Mouse (Mus musculus): ENCODE measurements around the gene Tsku. TPM values are rescaled to one million over a fixed set of nuclear protein-coding genes. Genes with fewer than 3 reads are reported as not detected.

The Tsku gene
- polyA plus RNA-seq, 1 experiment from 2014 or later: 6.5 TPM

Other genes with a start within 250 kb of the Tsku start
- 5.3 and 7.6 TPM in 2 replicates for gene Myo7a, start 241.8 kb downstream of the Tsku start, polyA plus RNA-seq (2014; fragmentation: Nextera tagmentation; extraction: Ambion mirVana)
- 0.09 TPM in 2 replicates for gene Omp, start 215.8 kb downstream of the Tsku start, polyA plus RNA-seq (2014; fragmentation: Nextera tagmentation; extraction: Ambion mirVana)
- gene Capn5, start 183.1 kb downstream of the Tsku start, polyA plus RNA-seq (2014; fragmentation: Nextera tagmentation; extraction: Ambion mirVana): 1.8 and 2.5 TPM in 2 replicates
- 0.11 and 0.19 TPM in 2 replicates for gene B3gnt6, start 161.8 kb downstream of the Tsku start, polyA plus RNA-seq (2014; fragmentation: Nextera tagmentation; extraction: Ambion mirVana)
- 24.7 and 27.6 TPM in 2 replicates for gene Acer3, start 40.1 kb downstream of the Tsku start, polyA plus RNA-seq (2014; fragmentation: Nextera tagmentation; extraction: Ambion mirVana)
- gene Gucy2d, start 79.1 kb upstream of the Tsku start, polyA plus RNA-seq (2014; fragmentation: Nextera tagmentation; extraction: Ambion mirVana): 0.13 TPM in 1 of 2 replicates, not detected in the other
- 6.9 and 8.4 TPM in 2 replicates for gene Lrrc32, start 128.0 kb upstream of the Tsku start, polyA plus RNA-seq (2014; fragmentation: Nextera tagmentation; extraction: Ambion mirVana)